Mouse (Mus musculus): ENCODE data around the gene Hoxb9. TPM values are rescaled to one million over a fixed set of nuclear protein-coding genes. Genes with fewer than 3 reads are reported as not detected.

Gene Hoxb9
- polyA plus RNA-seq, 1 experiment from 2014 or later: 1.4 TPM

DNA sequence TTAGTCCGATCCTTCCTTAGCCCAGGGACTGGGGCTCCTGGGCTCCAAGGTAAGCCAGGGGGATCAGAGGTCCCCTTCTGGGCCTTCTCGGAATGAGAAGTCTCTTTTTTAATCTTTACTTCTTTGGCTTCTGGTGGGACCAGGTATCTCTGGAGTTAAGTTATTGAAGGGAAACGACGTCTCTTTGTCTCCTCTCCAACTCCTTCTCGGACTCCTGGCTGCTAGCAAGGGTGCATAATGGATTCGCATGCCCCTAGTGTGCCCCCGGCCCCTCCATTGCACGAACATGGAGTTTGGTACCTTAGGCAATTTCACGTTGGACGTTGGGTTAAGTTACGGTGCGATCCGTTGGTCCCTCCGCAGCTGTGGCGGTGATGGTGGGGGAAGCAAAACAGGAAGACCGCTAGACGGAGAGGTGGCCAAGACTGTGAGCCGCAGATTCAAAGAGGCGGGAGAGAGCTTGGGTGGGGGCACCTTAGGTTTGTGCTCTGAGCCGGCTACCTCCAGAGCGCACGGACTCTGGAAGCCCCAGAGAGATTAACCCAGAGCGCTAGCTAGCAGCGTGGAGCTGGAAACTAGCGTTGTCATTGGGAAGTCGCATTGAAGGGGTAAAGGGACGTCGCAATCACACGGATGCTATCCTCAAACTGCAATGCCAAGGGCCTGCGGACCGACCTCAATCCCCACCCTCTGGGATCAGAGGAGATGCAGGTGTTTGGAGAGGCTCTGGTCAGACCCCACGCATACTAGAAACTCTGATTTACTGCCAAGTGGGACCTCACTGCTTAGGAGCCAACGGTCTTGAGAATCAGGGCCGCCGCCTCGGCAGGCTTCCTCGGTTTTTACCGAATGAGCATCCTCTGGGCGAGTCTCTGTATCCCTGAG lies 15.9 kb upstream of the Hoxb9 start:
- Histone ChIP-seq H3K4me2 (ENCODE audit: low read length) (no peak overlapping the region), H3K9me3 (ENCODE audit: control insufficient read depth, low read length) (no peaks in the 10 kb centered on the region), H3K4me1 (ENCODE audit: control insufficient read depth, insufficient read depth, low read depth, low read length) (no peaks in the 10 kb centered on the region), H3K27ac (ENCODE audit: low read depth, low read length) (no peak overlapping the region), H3K27me3 (replicated peaks; ENCODE audit: control insufficient read depth, insufficient read depth, low read length) (peaks cover 85% of the 10 kb centered on the region), H3K36me3 (ENCODE audit: control insufficient read depth, insufficient read depth, low read length) (no peaks in the 10 kb centered on the region), H3K4me3 (ENCODE audit: low read length) (no peak overlapping the region), H3K9ac (ENCODE audit: low read depth, low read length) (no peak overlapping the region)
- WGBS: under 1% methylated on average over 39 of the region's 39 CpGs
- no peak for ATAC-seq

DNA sequence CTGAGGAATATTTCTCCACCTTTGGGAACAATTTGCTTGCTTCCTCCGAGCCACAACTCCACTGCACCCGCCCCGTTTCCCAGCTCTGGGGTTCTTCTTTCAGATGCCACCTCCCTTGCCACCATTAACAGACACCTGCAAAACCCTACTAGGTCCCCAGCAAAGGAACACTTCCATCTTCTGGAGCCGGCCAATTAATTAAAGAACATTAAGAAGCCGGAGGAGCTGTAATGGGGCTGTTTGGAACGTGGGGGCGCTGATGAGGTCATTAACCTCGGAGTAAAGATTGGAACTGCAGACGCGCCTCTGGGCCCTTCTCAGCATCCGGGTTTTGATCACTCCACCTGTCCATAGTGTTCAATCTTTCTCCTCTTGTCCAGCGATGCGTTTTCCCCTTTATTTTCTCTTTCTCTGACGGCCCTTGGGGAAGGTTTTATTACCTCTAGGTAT lies 15.2 kb upstream of the Hoxb9 start:
- H3K9me3 ChIP-seq (ENCODE audit: control insufficient read depth, low read length): no peaks in the 10 kb centered on the region
- H3K4me3 ChIP-seq (ENCODE audit: low read length): no peak overlapping the region
- WGBS: under 1% methylated on average over 14 of the region's 14 CpGs
- no peaks in the 10 kb centered on the region for H3K36me3 ChIP-seq (ENCODE audit: control insufficient read depth, insufficient read depth, low read length)
- no peak overlapping the region for H3K27ac ChIP-seq (ENCODE audit: low read depth, low read length)
- H3K9ac ChIP-seq (ENCODE audit: low read depth, low read length): no peak overlapping the region
- ATAC-seq: no peak
- H3K27me3 ChIP-seq (replicated peaks; ENCODE audit: control insufficient read depth, insufficient read depth, low read length): peaks cover 85% of the 10 kb centered on the region
- no peak overlapping the region for H3K4me2 ChIP-seq (ENCODE audit: low read length)
- no peaks in the 10 kb centered on the region for H3K4me1 ChIP-seq (ENCODE audit: control insufficient read depth, insufficient read depth, low read depth, low read length)

DNA sequence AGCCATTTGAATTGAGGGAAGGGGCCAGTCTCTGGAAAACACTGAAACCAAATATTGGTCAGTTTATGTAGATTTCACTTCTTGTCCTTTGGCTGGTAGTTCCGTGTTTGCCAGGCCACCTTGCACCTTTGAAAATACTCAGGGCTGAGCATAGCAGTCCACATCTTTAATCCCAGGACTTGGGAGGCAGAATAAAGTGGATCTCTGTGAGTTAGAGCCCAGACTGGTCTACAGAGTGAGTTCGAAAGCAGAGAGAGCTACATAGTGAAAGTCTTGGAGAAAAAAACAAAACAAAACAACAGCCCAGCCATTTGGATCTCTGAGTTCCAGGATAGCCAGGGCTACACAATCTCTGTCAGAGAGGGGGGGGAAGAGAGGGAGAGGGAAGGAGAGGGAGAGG lies 14.1 kb upstream of the Hoxb9 start:
- WGBS: 20% methylated on average over 2 of the region's 2 CpGs
- Histone ChIP-seq H3K4me1 (ENCODE audit: control insufficient read depth, insufficient read depth, low read depth, low read length) (no peaks in the 10 kb centered on the region), H3K4me2 (ENCODE audit: low read length) (no peak overlapping the region)

DNA sequence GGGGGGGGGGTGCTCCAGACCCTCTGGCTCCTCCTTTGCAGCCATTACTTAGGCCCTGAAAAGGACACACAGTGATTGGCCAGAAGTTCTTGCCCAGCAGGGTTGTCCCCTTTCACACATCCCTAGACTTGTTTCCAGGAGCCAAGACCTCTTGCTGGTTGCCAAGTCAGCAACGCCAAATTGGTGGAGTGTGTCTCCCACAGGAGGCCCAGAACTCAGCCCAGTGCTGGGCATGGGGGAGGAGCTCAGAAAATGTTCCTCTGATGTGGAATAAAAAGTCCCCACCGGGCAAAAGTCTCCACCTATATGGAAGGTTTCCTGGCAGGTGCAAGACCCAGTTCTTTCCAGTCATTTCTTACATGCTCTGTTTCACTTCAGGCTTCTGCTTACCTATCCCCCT lies 12.2 kb upstream of the Hoxb9 start:
- Histone ChIP-seq H3K27me3 (replicated peaks; ENCODE audit: control insufficient read depth, insufficient read depth, low read length) (peaks cover 89% of the 10 kb centered on the region), H3K9ac (ENCODE audit: low read depth, low read length) (no peak overlapping the region), H3K9me3 (ENCODE audit: control insufficient read depth, low read length) (no peaks in the 10 kb centered on the region), H3K4me2 (ENCODE audit: low read length) (no peak overlapping the region), H3K4me3 (ENCODE audit: low read length) (no peak overlapping the region), H3K36me3 (ENCODE audit: control insufficient read depth, insufficient read depth, low read length) (no peaks in the 10 kb centered on the region), H3K27ac (ENCODE audit: low read depth, low read length) (no peak overlapping the region), H3K4me1 (ENCODE audit: control insufficient read depth, insufficient read depth, low read depth, low read length) (no peaks in the 10 kb centered on the region)
- no peak for ATAC-seq
- 11% methylated on average over 2 of the region's 2 CpGs for WGBS

More for the DNA sequence above, 14.1 kb upstream of the Hoxb9 start:
- Histone ChIP-seq H3K4me3 (ENCODE audit: low read length) (no peak overlapping the region), H3K9me3 (ENCODE audit: control insufficient read depth, low read length) (no peaks in the 10 kb centered on the region), H3K27me3 (replicated peaks; ENCODE audit: control insufficient read depth, insufficient read depth, low read length) (peaks cover 87% of the 10 kb centered on the region), H3K36me3 (ENCODE audit: control insufficient read depth, insufficient read depth, low read length) (no peaks in the 10 kb centered on the region), H3K27ac (ENCODE audit: low read depth, low read length) (no peak overlapping the region), H3K9ac (ENCODE audit: low read depth, low read length) (no peak overlapping the region)
- no peak for ATAC-seq

DNA sequence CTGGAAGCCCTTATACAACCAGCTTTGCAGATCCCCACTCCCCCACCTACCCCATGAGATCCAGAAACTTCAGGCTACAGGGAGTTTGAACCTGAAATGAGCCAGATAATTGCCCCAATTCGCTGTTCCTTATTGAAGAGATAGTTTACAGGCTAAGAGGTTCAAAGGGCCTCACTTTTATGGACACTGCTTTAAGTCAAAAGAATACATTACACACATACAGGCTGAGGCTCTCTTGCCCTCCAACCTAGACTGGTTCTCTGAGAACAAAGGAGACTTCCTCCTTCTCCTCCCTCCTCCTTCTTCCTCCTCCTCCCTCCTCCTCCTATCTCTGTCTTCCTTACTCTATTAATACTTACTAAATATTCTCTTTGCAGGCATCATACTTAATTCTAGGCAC lies 11.7 kb upstream of the Hoxb9 start:
- Histone ChIP-seq H3K9ac (ENCODE audit: low read depth, low read length) (no peak overlapping the region), H3K4me2 (ENCODE audit: low read length) (no peak overlapping the region), H3K27me3 (replicated peaks; ENCODE audit: control insufficient read depth, insufficient read depth, low read length) (peaks cover 88% of the 10 kb centered on the region), H3K27ac (ENCODE audit: low read depth, low read length) (no peak overlapping the region), H3K36me3 (ENCODE audit: control insufficient read depth, insufficient read depth, low read length) (no peaks in the 10 kb centered on the region), H3K4me3 (ENCODE audit: low read length) (no peak overlapping the region), H3K4me1 (ENCODE audit: control insufficient read depth, insufficient read depth, low read depth, low read length) (no peaks in the 10 kb centered on the region), H3K9me3 (ENCODE audit: control insufficient read depth, low read length) (no peaks in the 10 kb centered on the region)
- no peak for ATAC-seq
- 0% methylated on average over 1 of the region's 1 CpGs for WGBS

DNA sequence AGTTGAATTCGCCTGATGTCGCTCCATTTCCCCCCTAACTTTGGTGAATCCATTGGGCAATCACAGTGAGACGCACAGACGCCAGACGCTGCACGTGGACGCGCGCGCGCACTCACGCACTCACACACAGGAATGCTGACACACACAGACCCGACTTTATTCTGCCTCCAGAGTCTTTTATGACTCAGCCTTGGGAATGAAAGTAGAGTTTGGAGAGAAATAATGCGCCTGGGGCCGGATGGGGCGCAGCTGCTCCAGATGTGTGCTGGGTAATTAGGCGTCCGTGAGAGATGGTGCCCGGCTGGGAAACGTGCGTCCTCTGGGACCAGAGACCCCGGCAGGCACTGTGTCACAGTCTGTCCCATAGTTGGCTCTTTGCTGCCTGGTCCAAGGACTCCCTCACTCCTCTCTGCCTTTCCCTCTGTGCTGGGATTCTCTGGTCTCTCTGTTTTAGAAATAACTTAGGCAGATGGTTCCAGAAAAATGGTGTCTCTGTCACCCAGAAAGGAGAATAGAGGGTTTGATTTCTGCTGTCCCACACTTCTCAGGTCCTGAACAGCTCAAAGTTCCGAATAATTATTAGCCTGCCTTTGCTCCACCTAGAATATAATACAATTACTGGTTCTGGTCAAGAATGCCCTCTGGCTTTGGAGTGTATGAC lies 10.8 kb upstream of the Hoxb9 start:
- Histone ChIP-seq H3K9ac (ENCODE audit: low read depth, low read length) (no peak overlapping the region), H3K36me3 (ENCODE audit: control insufficient read depth, insufficient read depth, low read length) (no peaks in the 10 kb centered on the region), H3K4me2 (ENCODE audit: low read length) (no peak overlapping the region), H3K9me3 (ENCODE audit: control insufficient read depth, low read length) (no peaks in the 10 kb centered on the region), H3K4me1 (ENCODE audit: control insufficient read depth, insufficient read depth, low read depth, low read length) (no peaks in the 10 kb centered on the region), H3K4me3 (ENCODE audit: low read length) (no peak overlapping the region; the same call in 1 of the 2 replicates), H3K27ac (ENCODE audit: low read depth, low read length) (no peak overlapping the region), H3K27me3 (replicated peaks; ENCODE audit: control insufficient read depth, insufficient read depth, low read length) (peaks cover 89% of the 10 kb centered on the region)
- under 1% methylated on average over 23 of the region's 23 CpGs for WGBS
- ATAC-seq: no peak

DNA sequence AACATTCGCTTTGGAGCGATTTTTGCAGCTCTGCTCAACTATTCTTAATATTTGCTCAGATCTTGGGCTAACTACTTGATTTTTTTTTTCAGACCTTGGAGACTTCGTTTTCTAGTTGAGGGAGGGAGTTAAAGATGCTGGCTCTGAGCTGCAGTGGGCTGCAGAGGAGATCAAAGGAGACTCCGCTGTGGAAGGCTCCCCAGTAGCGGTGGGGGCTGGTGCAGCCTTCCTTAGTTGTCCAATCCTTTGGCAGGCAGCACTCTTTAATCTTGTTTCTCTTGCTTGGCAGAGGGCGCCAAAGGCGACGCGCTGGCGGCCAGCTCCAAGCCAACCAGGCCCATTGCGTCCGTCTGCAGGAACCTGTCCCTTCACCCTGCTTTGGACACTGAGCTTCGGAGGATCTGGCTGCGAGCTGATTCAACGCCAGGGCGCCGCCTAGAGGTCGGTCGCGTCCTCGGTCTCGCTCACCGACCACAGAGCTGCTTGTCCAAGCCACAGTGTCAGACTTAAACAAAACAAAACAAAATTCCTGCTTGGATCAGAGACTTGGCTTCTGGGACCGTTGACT lies 9.8 kb upstream of the Hoxb9 start:
- Histone ChIP-seq H3K4me1 (ENCODE audit: control insufficient read depth, insufficient read depth, low read depth, low read length) (no peaks in the 10 kb centered on the region), H3K9ac (ENCODE audit: low read depth, low read length) (no peak overlapping the region), H3K4me2 (ENCODE audit: low read length) (no peak overlapping the region), H3K36me3 (ENCODE audit: control insufficient read depth, insufficient read depth, low read length) (no peaks in the 10 kb centered on the region), H3K27me3 (replicated peaks; ENCODE audit: control insufficient read depth, insufficient read depth, low read length) (peaks cover 90% of the 10 kb centered on the region), H3K27ac (ENCODE audit: low read depth, low read length) (no peak overlapping the region), H3K9me3 (ENCODE audit: control insufficient read depth, low read length) (no peaks in the 10 kb centered on the region), H3K4me3 (ENCODE audit: low read length) (no peak overlapping the region)
- 2% methylated on average over 24 of the region's 24 CpGs for WGBS
- ATAC-seq: no peak

DNA sequence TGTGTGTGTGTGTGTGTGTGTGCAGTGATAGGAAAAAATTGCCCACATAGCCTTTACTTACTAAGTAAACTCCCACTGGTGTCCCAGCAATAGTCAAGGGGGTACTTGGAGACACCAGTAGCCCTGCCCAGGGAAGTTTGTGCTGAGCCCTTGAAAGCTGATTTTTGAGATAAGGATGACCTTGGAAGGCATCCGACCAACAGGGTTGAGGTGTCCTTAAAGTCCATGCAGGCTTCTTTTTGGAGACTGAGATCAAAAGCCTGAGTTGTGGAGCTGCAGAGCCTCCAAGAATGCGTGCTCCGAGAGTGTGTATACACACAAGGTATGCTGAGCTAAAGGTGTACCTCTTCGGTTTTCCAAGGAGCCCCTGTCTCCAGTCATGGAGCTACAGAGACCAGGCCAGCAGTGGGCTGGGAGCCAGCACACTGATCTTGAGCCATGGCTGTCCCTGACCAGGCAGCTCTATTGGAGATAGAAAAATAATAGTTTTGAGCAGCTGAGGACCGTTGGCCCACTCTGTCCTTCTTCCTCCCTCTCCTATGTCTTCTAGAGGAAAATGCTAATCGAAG lies 8.9 kb upstream of the Hoxb9 start:
- no peak overlapping the region for H3K9ac ChIP-seq (ENCODE audit: low read depth, low read length)
- peaks cover 91% of the 10 kb centered on the region for H3K27me3 ChIP-seq (replicated peaks; ENCODE audit: control insufficient read depth, insufficient read depth, low read length)
- WGBS: 11% methylated on average over 6 of the region's 6 CpGs

More for the DNA sequence above, 8.9 kb upstream of the Hoxb9 start:
- Histone ChIP-seq H3K27ac (ENCODE audit: low read depth, low read length) (no peak overlapping the region), H3K36me3 (ENCODE audit: control insufficient read depth, insufficient read depth, low read length) (no peaks in the 10 kb centered on the region), H3K4me1 (ENCODE audit: control insufficient read depth, insufficient read depth, low read depth, low read length) (no peaks in the 10 kb centered on the region), H3K9me3 (ENCODE audit: control insufficient read depth, low read length) (no peaks in the 10 kb centered on the region), H3K4me3 (ENCODE audit: low read length) (no peak overlapping the region), H3K4me2 (ENCODE audit: low read length) (no peak overlapping the region)
- ATAC-seq: no peak

All from hindbrain, embryonic 16.5 days (tissue).